Mouse (Mus musculus): ENCODE data around the gene Gsta1.
"Not testable (repeated sequence)": the region's sequence is repeated elsewhere in the genome, so short reads cannot be mapped to it uniquely, and the experiment has no call there.

GRCm38 (mm10) chr9:78182474-78182873, 48.0 kb upstream of the Gsta1 start, which contains the start of gene Gsta4:
- TF ChIP-seq ZC3H11A (IDR thresholded peaks at IDR 0.05; ENCODE audit: borderline replicate concordance, low read depth, low read length); CHD2 (IDR thresholded peaks at IDR 0.05; ENCODE audit: low read depth, low read length); ZNF384 (IDR thresholded peaks at IDR 0.05; ENCODE audit: low read depth, low read length): not testable (repeated sequence)

All from ES-E14 (cell line).